Mouse (Mus musculus): ENCODE measurements at regions not wholly inside any gene's neighbourhood (a gene's known extent, or its start where the extent isn't known, plus 50 kb on each side); places are given as distances from the start of the nearest gene placed in this dataset.

- ATAC-seq (peak; percentile 38; the same call in 1 of the 2 replicates), DNase-seq (peak; percentile 3)
- H3K36me3 ChIP-seq (ENCODE audit: insufficient read depth) = no peaks in the 10 kb centered on the region
- H3K27me3 ChIP-seq (ENCODE audit: insufficient read depth, low read length) = no peaks in the 10 kb centered on the region
- H3K4me2 ChIP-seq (ENCODE audit: low read depth) = no peak overlapping the region
- TF ChIP-seq CTCF (IDR thresholded peaks at IDR 0.05; ENCODE audit: low read depth) = no peak
- H3K4me1 ChIP-seq (ENCODE audit: insufficient read depth) = peaks cover 9% of the 10 kb centered on the region
- no peaks in the 10 kb centered on the region for H3K9me3 ChIP-seq (ENCODE audit: low read length)
- no peak overlapping the region for H3K9ac ChIP-seq
- H3K4me3 ChIP-seq (ENCODE audit: low read depth, low read length) = no peak overlapping the region
- H3K27ac ChIP-seq (ENCODE audit: low read depth, low read length) = no peak overlapping the region
- WGBS = 4% methylated on average over 6 of the region's 6 CpGs
These were observed 177.7 kb downstream of the Rnf152 start for GRCm38 (mm10) chr1:105178773-105179172.

DNA sequence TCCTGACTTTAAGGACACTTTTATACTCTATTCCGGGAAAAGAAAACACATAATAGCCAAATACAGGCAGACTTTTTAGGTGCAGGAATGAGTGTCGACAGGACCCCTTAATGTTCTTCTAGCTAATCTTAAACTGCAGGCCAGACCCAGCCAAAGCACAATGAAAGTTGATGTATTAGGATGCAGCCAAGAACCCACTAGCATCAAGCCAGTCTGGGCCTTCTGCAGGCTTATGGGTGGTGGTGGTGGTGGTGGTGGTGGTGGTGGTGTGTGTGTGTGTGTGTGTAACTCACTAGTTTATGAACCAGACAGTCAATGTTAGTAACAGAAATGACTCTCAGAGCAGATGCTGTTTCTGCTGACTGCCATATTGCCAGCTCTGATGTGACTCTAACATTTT is 178.6 kb downstream of the Rnf152 start:
- Histone ChIP-seq H3K4me1 (ENCODE audit: insufficient read depth) (peaks cover 9% of the 10 kb centered on the region), H3K4me3 (ENCODE audit: low read depth, low read length) (no peak overlapping the region), H3K9me3 (ENCODE audit: low read length) (no peaks in the 10 kb centered on the region), H3K36me3 (ENCODE audit: insufficient read depth) (no peaks in the 10 kb centered on the region), H3K9ac (no peak overlapping the region), H3K27ac (ENCODE audit: low read depth, low read length) (no peak overlapping the region), H3K27me3 (ENCODE audit: insufficient read depth, low read length) (no peaks in the 10 kb centered on the region), H3K4me2 (ENCODE audit: low read depth) (no peak overlapping the region)
- ATAC-seq (peak; percentile 50; the same call in 1 of the 2 replicates), DNase-seq (no peak)
- 63% methylated on average over 2 of the region's 2 CpGs for WGBS
- no peak for TF ChIP-seq CTCF (IDR thresholded peaks at IDR 0.05; ENCODE audit: low read depth)

- TF ChIP-seq CTCF (IDR thresholded peaks at IDR 0.05; ENCODE audit: low read depth) = no peak
- Histone ChIP-seq H3K36me3 (ENCODE audit: insufficient read depth) (no peaks in the 10 kb centered on the region), H3K4me2 (ENCODE audit: low read depth) (no peak overlapping the region), H3K27me3 (ENCODE audit: insufficient read depth, low read length) (no peaks in the 10 kb centered on the region), H3K4me3 (ENCODE audit: low read depth, low read length) (no peak overlapping the region), H3K9me3 (ENCODE audit: low read length) (no peaks in the 10 kb centered on the region), H3K4me1 (ENCODE audit: insufficient read depth) (peaks cover 9% of the 10 kb centered on the region), H3K9ac (no peak overlapping the region), H3K27ac (ENCODE audit: low read depth, low read length) (no peak overlapping the region)
- WGBS = 90% methylated on average over 10 of the region's 10 CpGs
- no peak for ATAC-seq
- no peak for DNase-seq
These were observed 179.3 kb downstream of the Rnf152 start for GRCm38 (mm10) chr1:105177015-105177762.

DNA sequence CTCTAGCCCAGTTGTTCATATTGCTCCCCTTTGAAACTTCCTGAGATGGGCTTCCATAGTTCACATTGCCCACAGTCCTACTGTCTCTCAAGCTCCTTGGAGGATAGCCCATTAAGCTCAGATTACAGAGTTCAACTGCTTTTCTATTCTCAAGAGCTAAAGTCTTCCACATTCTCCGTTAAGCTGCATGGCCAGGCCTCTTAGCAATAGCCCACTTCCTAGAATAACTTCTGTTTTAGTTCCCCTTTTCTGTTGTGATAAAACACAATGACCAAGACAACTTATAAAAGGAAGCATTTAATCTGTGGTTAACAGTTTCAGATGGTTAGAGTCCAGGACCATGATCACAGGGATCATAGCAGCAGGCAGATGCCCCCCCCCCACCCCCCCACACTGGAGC is 185.5 kb downstream of the Rnf152 start:
- no peak overlapping the region for H3K4me2 ChIP-seq (ENCODE audit: low read depth)
- H3K27ac ChIP-seq (ENCODE audit: low read depth, low read length) = no peak overlapping the region
- H3K4me1 ChIP-seq (ENCODE audit: insufficient read depth) = no peaks in the 10 kb centered on the region
- DNase-seq (no peak), ATAC-seq (no peak)
- no peak for TF ChIP-seq CTCF (IDR thresholded peaks at IDR 0.05; ENCODE audit: low read depth)
- no peak overlapping the region for H3K9ac ChIP-seq
- WGBS = 74% methylated on average over 1 of the region's 1 CpGs
- no peaks in the 10 kb centered on the region for H3K27me3 ChIP-seq (ENCODE audit: insufficient read depth, low read length)
- H3K4me3 ChIP-seq (ENCODE audit: low read depth, low read length) = no peak overlapping the region
- H3K36me3 ChIP-seq (ENCODE audit: insufficient read depth) = no peaks in the 10 kb centered on the region
- H3K9me3 ChIP-seq (ENCODE audit: low read length) = no peaks in the 10 kb centered on the region

GRCm38 (mm10) chr1:105170114-105170506 is 186.4 kb downstream of the Rnf152 start:
- no peak overlapping the region for H3K9ac ChIP-seq
- 97% methylated on average over 4 of the region's 4 CpGs for WGBS
- ATAC-seq (no peak), DNase-seq (no peak)
- TF ChIP-seq CTCF (IDR thresholded peaks at IDR 0.05; ENCODE audit: low read depth) = no peak
- no peaks in the 10 kb centered on the region for H3K27me3 ChIP-seq (ENCODE audit: insufficient read depth, low read length)
- no peak overlapping the region for H3K27ac ChIP-seq (ENCODE audit: low read depth, low read length)
- no peaks in the 10 kb centered on the region for H3K9me3 ChIP-seq (ENCODE audit: low read length)
- no peaks in the 10 kb centered on the region for H3K36me3 ChIP-seq (ENCODE audit: insufficient read depth)
- no peak overlapping the region for H3K4me2 ChIP-seq (ENCODE audit: low read depth)
- H3K4me1 ChIP-seq (ENCODE audit: insufficient read depth) = no peaks in the 10 kb centered on the region
- H3K4me3 ChIP-seq (ENCODE audit: low read depth, low read length) = no peak overlapping the region

DNA sequence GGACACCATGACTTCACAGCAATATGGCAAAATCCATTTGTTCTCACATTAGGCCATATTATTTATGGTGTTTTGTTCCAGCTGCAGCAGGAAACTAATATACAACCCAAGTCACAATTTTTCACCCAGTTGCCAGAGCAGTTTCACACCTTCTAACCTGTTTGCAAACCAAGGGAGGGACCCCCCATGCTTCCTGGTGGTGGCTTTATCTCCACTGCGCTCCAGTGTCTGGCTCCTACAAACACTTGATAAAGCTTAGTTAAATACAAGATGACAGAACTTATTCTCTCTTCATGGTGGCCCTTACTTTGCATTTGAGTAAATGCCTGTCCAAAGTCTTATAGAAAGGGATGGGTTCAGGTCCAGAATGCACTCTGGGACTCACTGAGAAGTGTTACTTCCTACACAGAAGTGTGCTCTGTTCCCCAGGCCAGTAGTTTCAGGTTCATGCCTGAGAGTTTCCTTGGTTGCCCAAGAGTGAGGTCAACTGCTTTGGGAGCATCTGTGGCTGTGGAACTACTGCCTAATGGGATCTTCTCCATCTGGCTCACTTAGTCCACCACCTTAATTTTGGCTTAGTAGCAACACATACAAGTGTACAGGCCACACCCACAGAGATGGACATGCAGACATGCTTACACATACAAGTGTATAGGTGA is 186.9 kb downstream of the Rnf152 start:
- ATAC-seq = no peak
- WGBS = 88% methylated on average over 1 of the region's 1 CpGs
- no peak overlapping the region for H3K9ac ChIP-seq

DNA sequence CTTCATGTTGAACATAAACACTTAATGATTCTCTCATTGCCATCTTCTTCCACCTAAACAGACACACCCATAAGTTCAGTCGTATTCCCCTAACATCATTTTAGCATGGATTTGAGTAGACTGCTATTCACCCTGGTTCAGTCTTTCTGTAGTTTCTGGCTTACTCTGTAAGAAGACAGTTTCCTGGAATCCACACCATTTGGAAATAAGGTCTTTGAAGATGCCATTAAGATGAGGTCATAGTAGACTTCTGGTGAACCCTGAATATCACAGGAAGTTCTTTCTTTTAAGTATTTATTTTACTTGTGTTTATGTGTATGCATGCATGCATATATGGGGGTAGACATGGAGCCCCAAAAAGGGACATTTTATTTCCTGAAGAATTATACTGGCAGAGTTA is 187.7 kb downstream of the Rnf152 start:
- H3K27me3 ChIP-seq (ENCODE audit: insufficient read depth, low read length) = no peaks in the 10 kb centered on the region
- H3K9ac ChIP-seq = no peak overlapping the region
- H3K27ac ChIP-seq (ENCODE audit: low read depth, low read length) = no peak overlapping the region
- no peak for DNase-seq
- H3K4me2 ChIP-seq (ENCODE audit: low read depth) = no peak overlapping the region
- H3K4me3 ChIP-seq (ENCODE audit: low read depth, low read length) = no peak overlapping the region
- no peaks in the 10 kb centered on the region for H3K9me3 ChIP-seq (ENCODE audit: low read length)
- no peak for TF ChIP-seq CTCF (IDR thresholded peaks at IDR 0.05; ENCODE audit: low read depth)
- ATAC-seq = no peak
- no peaks in the 10 kb centered on the region for H3K36me3 ChIP-seq (ENCODE audit: insufficient read depth)
- H3K4me1 ChIP-seq (ENCODE audit: insufficient read depth) = no peaks in the 10 kb centered on the region
- WGBS = 81% methylated on average over 1 of the region's 1 CpGs

More for the DNA sequence above, 186.9 kb downstream of the Rnf152 start:
- no peak for TF ChIP-seq CTCF (IDR thresholded peaks at IDR 0.05; ENCODE audit: low read depth)
- no peak for DNase-seq
- Histone ChIP-seq H3K4me1 (ENCODE audit: insufficient read depth) (no peaks in the 10 kb centered on the region), H3K9me3 (ENCODE audit: low read length) (no peaks in the 10 kb centered on the region), H3K27me3 (ENCODE audit: insufficient read depth, low read length) (no peaks in the 10 kb centered on the region), H3K4me2 (ENCODE audit: low read depth) (no peak overlapping the region), H3K36me3 (ENCODE audit: insufficient read depth) (no peaks in the 10 kb centered on the region), H3K4me3 (ENCODE audit: low read depth, low read length) (no peak overlapping the region), H3K27ac (ENCODE audit: low read depth, low read length) (no peak overlapping the region)
